Mouse (Mus musculus): ENCODE measurements around the gene Map1b.

Map1b gene

GRCm38 (mm10) chr13:99516448-99516881 is at the start of gene Map1b:
Gene Map1b, minus strand, starts transcription at chr13:99516540.
- in situ Hi-C loops (cut with MboI), result no loop called here

- in situ Hi-C loops (cut with MboI), result no loop called here
Observed at GRCm38 (mm10) chr13:99564346-99564745, 48.0 kb upstream of the Map1b start.

- in situ Hi-C loops (cut with MboI), result no loop called here
Observed at GRCm38 (mm10) chr13:99563021-99563420, 46.7 kb upstream of the Map1b start.

GRCm38 (mm10) chr13:99561843-99562550 is 45.7 kb upstream of the Map1b start:
- in situ Hi-C loops (cut with MboI), result no loop called here

- in situ Hi-C loops (cut with MboI), result no loop called here
Observed at GRCm38 (mm10) chr13:99560674-99561639, 44.6 kb upstream of the Map1b start.

GRCm38 (mm10) chr13:99558216-99558906 is 42.0 kb upstream of the Map1b start:
- in situ Hi-C loops (cut with MboI), result no loop called here

GRCm38 (mm10) chr13:99557813-99558212 is 41.5 kb upstream of the Map1b start:
- in situ Hi-C loops (cut with MboI), result no loop called here

GRCm38 (mm10) chr13:99557331-99557730 is 41.0 kb upstream of the Map1b start:
- in situ Hi-C loops (cut with MboI), result no loop called here

- in situ Hi-C loops (cut with MboI), result no loop called here
Observed at GRCm38 (mm10) chr13:99554960-99555359, 38.6 kb upstream of the Map1b start.

- in situ Hi-C loops (cut with MboI), result no loop called here
Observed at GRCm38 (mm10) chr13:99554466-99554865, 38.1 kb upstream of the Map1b start.

- in situ Hi-C loops (cut with MboI), result no loop called here
Observed at GRCm38 (mm10) chr13:99552381-99552780, 36.0 kb upstream of the Map1b start.

- in situ Hi-C loops (cut with MboI), result no loop called here
Observed at GRCm38 (mm10) chr13:99550679-99551369, 34.5 kb upstream of the Map1b start.

- in situ Hi-C loops (cut with MboI), result no loop called here
Observed at GRCm38 (mm10) chr13:99550060-99550459, 33.7 kb upstream of the Map1b start.

GRCm38 (mm10) chr13:99549584-99549983 is 33.2 kb upstream of the Map1b start:
- in situ Hi-C loops (cut with MboI), result no loop called here

- in situ Hi-C loops (cut with MboI), result no loop called here
Observed at GRCm38 (mm10) chr13:99546832-99547231, 30.5 kb upstream of the Map1b start.

GRCm38 (mm10) chr13:99545201-99545600 is 28.9 kb upstream of the Map1b start:
- in situ Hi-C loops (cut with MboI), result no loop called here

- in situ Hi-C loops (cut with MboI), result no loop called here
Observed at GRCm38 (mm10) chr13:99541429-99542267, 25.3 kb upstream of the Map1b start.

- in situ Hi-C loops (cut with MboI), result no loop called here
Observed at GRCm38 (mm10) chr13:99539288-99539687, 22.9 kb upstream of the Map1b start.

- in situ Hi-C loops (cut with MboI), result no loop called here
Observed at GRCm38 (mm10) chr13:99538851-99539250, 22.5 kb upstream of the Map1b start.

GRCm38 (mm10) chr13:99537908-99538513 is 21.7 kb upstream of the Map1b start:
- in situ Hi-C loops (cut with MboI), result no loop called here

Data from mature B cell (primary cell).